Mouse (Mus musculus) CH12.LX (cell line): ENCODE data around the gene Cyp21a1.
"Not testable (repeated sequence)": the region's sequence is repeated elsewhere in the genome, so short reads cannot be mapped to it uniquely, and the experiment has no call there.

Experiments used
- BHLHE40 ChIP-seq: IDR thresholded peaks from 2 replicates; pipeline ENCODE4 v1.6.1; 2011; ENCODE audit warnings: mild to moderate bottlenecking, low read depth, low read length, improper control_type of control experiment
- CHD1 ChIP-seq: IDR thresholded peaks from 2 replicates; pipeline ENCODE4 v1.6.1; 2012; ENCODE audit warnings: low read depth, low read length, improper control_type of control experiment, inconsistent platforms
- CTCF ChIP-seq, 2 experiments: IDR thresholded peaks in 1 of 2; conservative IDR thresholded peaks in 1 of 2; 2 replicates each; pipeline ENCODE4 v1.5.1; 2011 to 2012; ENCODE audit warnings: low read depth in 2 of 2, low read length in 2 of 2, improper control_type of control experiment in 1 of 2, inconsistent platforms in 1 of 2, mild to moderate bottlenecking in 1 of 2, moderate library complexity in 1 of 2
- EP300 ChIP-seq: IDR thresholded peaks from 2 replicates; pipeline ENCODE4 v1.6.1; 2011; ENCODE audit warnings: low read length, improper control_type of control experiment
- POLR2A ChIP-seq: IDR thresholded peaks from 2 replicates; pipeline ENCODE4 v1.6.1; 2011; ENCODE audit warnings: low read depth, mild to moderate bottlenecking, improper control_type of control experiment, low read length
- RCOR1 ChIP-seq: conservative IDR thresholded peaks from 2 replicates; pipeline ENCODE4 v1.6.1; 2012; ENCODE audit warnings: low read depth, mild to moderate bottlenecking, inconsistent platforms, low read length, improper control_type of control experiment
- UBTF ChIP-seq: IDR thresholded peaks from 2 replicates; pipeline ENCODE4 v1.6.1; 2012; ENCODE audit warnings: low read depth, mild to moderate bottlenecking, inconsistent platforms, low read length, improper control_type of control experiment, moderate library complexity
- ZNF384 ChIP-seq: IDR thresholded peaks from 2 replicates; pipeline ENCODE4 v1.6.1; 2012; ENCODE audit warnings: low read depth, low read length, improper control_type of control experiment, inconsistent platforms

GRCm38 (mm10) chr17:34802756-34803155, 1.6 kb downstream of the Cyp21a1 start:
- TF ChIP-seq EP300; CTCF (conservative IDR thresholded peaks at IDR 0.05 in 1 of 2, IDR thresholded peaks at IDR 0.05 in 1 of 2; ENCODE audit: low read depth in 2 of 2, low read length in 2 of 2); BHLHE40; CHD1; UBTF; POLR2A; RCOR1; ZNF384: not testable (repeated sequence)
